Mouse (Mus musculus) urinary bladder, adult 2 months (tissue): ENCODE data around the gene Sema3e. TPM values are rescaled to one million over a fixed set of nuclear protein-coding genes. Genes with fewer than 3 reads are reported as not detected.

Source experiments
- DNase-seq: peaks from one replicate; pipeline ENCODE4 v3.0.0; 2022; ENCODE audit warnings: low spot score
- polyA plus RNA-seq: library from polyadenylated mRNA; depleted of rRNA; stranded (reverse); fragments of >200 nt; gene quantifications from 2 replicates; pipeline ENCODE4 v1.2.3, GENCODE M21; 2012; rRNA removed

Sema3e gene
- 1.1 and 1.4 TPM in 2 replicates for polyA plus RNA-seq

- peak; percentile 30 for DNase-seq
Measured at GRCm38 (mm10) chr5:14025205-14026124, at the start of gene Sema3e. Sema3e (plus strand) TSS chr5:14025276.

- no peak for DNase-seq
Measured at GRCm38 (mm10) chr5:13977576-13977975, 47.5 kb upstream of the Sema3e start.

GRCm38 (mm10) chr5:13979156-13979555 lies 45.9 kb upstream of the Sema3e start:
- DNase-seq: no peak

GRCm38 (mm10) chr5:13982417-13983054 lies 42.5 kb upstream of the Sema3e start:
- no peak for DNase-seq

GRCm38 (mm10) chr5:13983608-13984007 lies 41.5 kb upstream of the Sema3e start:
- no peak for DNase-seq

- no peak for DNase-seq
Measured at GRCm38 (mm10) chr5:13985669-13986068, 39.4 kb upstream of the Sema3e start.

GRCm38 (mm10) chr5:13987123-13987522 lies 38.0 kb upstream of the Sema3e start:
- no peak for DNase-seq

GRCm38 (mm10) chr5:13988023-13988422 lies 37.1 kb upstream of the Sema3e start:
- no peak for DNase-seq

GRCm38 (mm10) chr5:13992734-13993396 lies 32.2 kb upstream of the Sema3e start:
- DNase-seq: peak; percentile 19

- no peak for DNase-seq
Measured at GRCm38 (mm10) chr5:14028341-14028740, 3.3 kb downstream of the Sema3e start.

GRCm38 (mm10) chr5:14030796-14031195 lies 5.7 kb downstream of the Sema3e start:
- no peak for DNase-seq

GRCm38 (mm10) chr5:14032056-14032455 lies 7.0 kb downstream of the Sema3e start:
- DNase-seq: no peak

- DNase-seq: no peak
Measured at GRCm38 (mm10) chr5:14033302-14033701, 8.2 kb downstream of the Sema3e start.

- no peak for DNase-seq
Measured at GRCm38 (mm10) chr5:14038813-14039496, 13.9 kb downstream of the Sema3e start.

- no peak for DNase-seq
Measured at GRCm38 (mm10) chr5:14040208-14040607, 15.1 kb downstream of the Sema3e start.

- DNase-seq: no peak
Measured at GRCm38 (mm10) chr5:14043116-14043515, 18.0 kb downstream of the Sema3e start.

GRCm38 (mm10) chr5:14043983-14044382 lies 18.9 kb downstream of the Sema3e start:
- DNase-seq: no peak

GRCm38 (mm10) chr5:14048660-14049059 lies 23.6 kb downstream of the Sema3e start:
- no peak for DNase-seq

- no peak for DNase-seq
Measured at GRCm38 (mm10) chr5:14054472-14054871, 29.4 kb downstream of the Sema3e start.

- no peak for DNase-seq
Measured at GRCm38 (mm10) chr5:14059895-14060553, 34.9 kb downstream of the Sema3e start.

GRCm38 (mm10) chr5:14062918-14063481 lies 37.9 kb downstream of the Sema3e start:
- no peak for DNase-seq
